Mouse (Mus musculus) neural tube, embryonic 11.5 days (tissue): ENCODE data around the gene Apoa1. TPM values are rescaled to one million over a fixed set of nuclear protein-coding genes. Genes with fewer than 3 reads are reported as not detected.

Experiments used
- ATAC-seq: fragments of 200-750 bp; cut with Nextera tagmentation; 2 replicates; pipeline ENCODE4 v1.8.0; 2017; ENCODE audit warnings: moderate number of reproducible peaks, mild to moderate bottlenecking, moderate TSS enrichment, moderate library complexity; ENCODE audit not compliant: insufficient read depth, low FRiP score, low TSS enrichment
- DNase-seq: peaks from one replicate; pipeline ENCODE4 v3.0.0-alpha.2; 2015; ENCODE audit warnings: low spot score
- H3K27ac ChIP-seq: fragments of 300-500 bp; sonication (generic); 2 replicates; pipeline ENCODE4 v1.5.1; 2014; ENCODE audit warnings: low read depth, mild to moderate bottlenecking, low read length
- H3K27me3 ChIP-seq: fragments of 300-500 bp; sonication (generic); 2 replicates; pipeline ENCODE4 v1.6.1; 2014; ENCODE audit warnings: mild to moderate bottlenecking, low read length, mixed read lengths; ENCODE audit not compliant: control insufficient read depth, insufficient read depth
- H3K36me3 ChIP-seq: fragments of 300-500 bp; sonication (generic); 2 replicates; pipeline ENCODE4 v1.6.1; 2014; ENCODE audit warnings: mild to moderate bottlenecking, low read length, moderate library complexity, mixed read lengths; ENCODE audit not compliant: control insufficient read depth, insufficient read depth
- H3K4me1 ChIP-seq: fragments of 300-500 bp; sonication (generic); 2 replicates; pipeline ENCODE4 v1.6.1; 2014; ENCODE audit warnings: low read length, mixed read lengths; ENCODE audit not compliant: control insufficient read depth, insufficient read depth
- H3K4me2 ChIP-seq: fragments of 300-500 bp; sonication (generic); 2 replicates; pipeline ENCODE4 v1.6.1; 2014; ENCODE audit warnings: low read depth, mild to moderate bottlenecking, moderate library complexity
- H3K4me3 ChIP-seq: fragments of 300-500 bp; sonication (generic); 2 replicates; pipeline ENCODE4 v1.5.1; 2014; ENCODE audit warnings: low read depth, low read length
- H3K9ac ChIP-seq: fragments of 300-500 bp; sonication (generic); 2 replicates; pipeline ENCODE4 v1.6.1; 2014; ENCODE audit warnings: mild to moderate bottlenecking, low read length
- H3K9me3 ChIP-seq: fragments of 300-500 bp; sonication (generic); 2 replicates; pipeline ENCODE4 v1.6.1; 2016; ENCODE audit warnings: low read length; ENCODE audit not compliant: control insufficient read depth
- WGBS: fragments of 180-500 bp; shearing (Covaris S2); extraction: QIAGEN DNeasy Blood & Tissue Kit; methylation state at CpG from one replicate; pipeline ENCODE4 v1.1.7; 2014; 5-methylcytosine and 5-hydroxymethylcytosine counted together
- polyA plus RNA-seq: library from polyadenylated mRNA; unstranded; fragments of >200 nt; fragmentation: Nextera tagmentation; extraction: Ambion mirVana; gene quantifications from 2 replicates; pipeline ENCODE4 v1.2.1, GENCODE M21; 2014

The Apoa1 gene
- polyA plus RNA-seq, 1 experiment from 2014 or later = 1.4 TPM

DNA sequence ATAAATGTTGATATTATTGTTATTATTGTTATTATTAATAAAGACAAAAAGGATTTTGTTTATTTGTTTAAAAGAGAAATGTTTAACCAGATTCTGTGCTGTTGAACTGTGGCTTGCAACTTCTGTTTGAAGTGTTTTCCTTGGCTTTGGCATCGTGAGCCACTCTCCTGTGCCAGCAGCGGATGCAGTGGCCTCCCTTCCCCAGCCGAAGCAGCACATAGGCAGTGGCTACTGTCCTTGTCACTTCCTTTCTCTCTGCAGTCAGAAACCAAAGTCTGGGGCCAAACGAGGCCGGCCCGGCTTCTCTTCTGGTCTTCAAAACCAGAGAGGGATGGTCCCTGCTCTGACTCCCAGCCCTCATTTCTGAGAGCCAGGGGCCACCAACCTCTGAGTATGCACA, 5.3 kb upstream of the Apoa1 start:
- DNase-seq (no peak), ATAC-seq (no peak)
- Histone ChIP-seq H3K4me2 (no peak overlapping the region), H3K4me3 (no peak overlapping the region), H3K27ac (no peak overlapping the region), H3K36me3 (peaks cover 12% of the 10 kb centered on the region), H3K9ac (no peak overlapping the region), H3K4me1 (no peaks in the 10 kb centered on the region), H3K27me3 (no peaks in the 10 kb centered on the region), H3K9me3 (no peaks in the 10 kb centered on the region)
- WGBS = 89% methylated on average over 6 of the region's 6 CpGs

DNA sequence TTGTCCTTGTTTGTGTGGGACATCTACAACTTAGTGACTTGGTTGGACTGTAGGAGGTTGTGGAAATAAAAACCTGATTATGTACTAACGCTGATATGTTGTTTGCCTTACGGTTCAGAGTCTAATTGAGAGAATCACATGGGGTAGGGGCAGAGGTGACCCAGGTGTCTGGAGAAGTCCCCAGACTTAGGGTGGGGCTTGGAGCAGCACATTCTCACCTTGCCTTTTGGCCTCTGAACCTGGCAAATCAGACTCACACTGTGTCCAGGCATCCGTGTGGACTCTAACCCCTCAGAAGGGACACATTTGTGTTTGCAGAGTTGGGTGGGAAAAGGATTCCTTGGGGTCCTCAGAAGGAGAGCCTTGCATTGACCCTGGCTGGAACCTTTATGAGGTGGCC, 4.3 kb upstream of the Apoa1 start:
- Histone ChIP-seq H3K27ac (no peak overlapping the region), H3K9ac (no peak overlapping the region), H3K4me1 (no peaks in the 10 kb centered on the region), H3K4me3 (no peak overlapping the region), H3K27me3 (peaks cover under 1% of the 10 kb centered on the region; the same call in 1 of the 2 replicates), H3K9me3 (no peaks in the 10 kb centered on the region), H3K4me2 (no peak overlapping the region), H3K36me3 (peaks cover 12% of the 10 kb centered on the region)
- DNase-seq = no peak
- no peak for ATAC-seq
- whole genome bisulfite sequencing = 84% methylated on average over 3 of the region's 3 CpGs

DNA sequence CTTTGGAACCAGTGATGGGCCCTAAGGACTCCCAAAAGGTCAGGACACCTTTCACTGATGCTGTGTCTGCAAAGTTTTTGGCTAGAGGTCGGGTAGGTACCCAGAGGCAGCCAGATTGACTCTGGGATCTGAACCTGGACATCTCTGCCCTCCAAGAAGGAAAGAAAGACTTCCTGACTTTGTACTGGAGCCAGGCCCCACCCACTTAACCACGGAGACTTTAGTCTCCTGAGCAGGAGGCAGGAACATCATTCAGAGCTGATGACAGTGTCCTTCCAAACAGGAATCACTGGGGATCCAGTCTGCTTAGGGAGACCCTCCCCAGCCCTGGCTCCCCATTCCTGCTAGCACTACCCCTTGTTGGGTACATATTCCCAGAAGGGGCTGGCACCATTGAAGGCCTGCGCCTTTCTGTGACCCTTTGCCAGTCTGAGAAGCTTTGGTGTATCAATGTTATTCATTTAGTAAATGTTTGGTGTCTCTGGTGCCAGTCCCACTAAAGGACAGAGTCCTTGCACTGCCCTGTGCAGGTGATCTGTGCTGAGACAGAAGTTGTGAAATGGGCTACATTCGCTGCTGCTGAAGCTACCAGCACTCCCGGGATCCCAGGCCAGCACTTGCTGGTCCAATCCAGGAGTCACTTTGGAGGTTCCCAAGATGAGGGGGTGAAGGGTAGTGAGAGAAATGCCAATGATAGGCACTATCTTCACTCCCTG, 3.3 kb upstream of the Apoa1 start:
- WGBS = 65% methylated on average over 5 of the region's 5 CpGs
- Histone ChIP-seq H3K4me1 (no peaks in the 10 kb centered on the region), H3K36me3 (peaks cover 11% of the 10 kb centered on the region), H3K4me2 (no peak overlapping the region), H3K27ac (no peak overlapping the region), H3K9me3 (no peaks in the 10 kb centered on the region), H3K9ac (no peak overlapping the region), H3K27me3 (peaks cover 2% of the 10 kb centered on the region; the same call in 1 of the 2 replicates), H3K4me3 (no peak overlapping the region)
- DNase-seq = no peak
- no peak for ATAC-seq

DNA sequence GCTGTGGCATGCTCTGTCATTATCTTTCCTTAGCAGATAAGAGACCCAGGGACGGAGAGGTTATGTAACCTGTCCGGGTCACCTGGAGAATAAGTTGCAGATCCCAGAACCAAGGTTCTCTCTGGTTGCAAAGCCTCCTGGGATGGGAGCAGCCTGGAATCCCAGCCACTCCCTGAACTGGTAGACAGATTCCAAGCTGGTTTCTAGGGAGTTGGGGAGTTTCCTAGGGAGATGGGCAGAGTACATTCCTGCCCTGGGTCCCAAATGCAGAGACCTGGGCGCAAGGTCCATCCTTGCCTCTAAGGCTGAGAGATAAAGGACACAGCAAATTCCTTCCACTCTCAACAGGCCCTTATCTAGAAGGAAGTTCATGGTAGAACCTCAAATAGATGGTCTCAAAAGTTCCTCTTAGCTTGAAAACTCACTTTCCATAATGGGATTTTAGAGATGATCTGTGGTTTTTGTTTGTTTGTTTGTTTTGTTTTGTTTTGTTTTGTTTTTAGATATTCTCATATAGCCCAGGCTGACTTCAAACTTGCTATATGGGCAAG, 1.2 kb upstream of the Apoa1 start:
- no peak overlapping the region for H3K9ac ChIP-seq
- 0 out of 2 replicates have a peak, but pooled peaks cover 2% of the 10 kb centered on the region for H3K36me3 ChIP-seq
- no peak overlapping the region for H3K27ac ChIP-seq
- H3K27me3 ChIP-seq = peaks cover 2% of the 10 kb centered on the region; the same call in 1 of the 2 replicates
- no peaks in the 10 kb centered on the region for H3K9me3 ChIP-seq
- ATAC-seq (no peak), DNase-seq (no peak)
- WGBS = 85% methylated on average over 3 of the region's 3 CpGs
- no peak overlapping the region for H3K4me2 ChIP-seq
- H3K4me3 ChIP-seq = no peak overlapping the region
- H3K4me1 ChIP-seq = no peaks in the 10 kb centered on the region

DNA sequence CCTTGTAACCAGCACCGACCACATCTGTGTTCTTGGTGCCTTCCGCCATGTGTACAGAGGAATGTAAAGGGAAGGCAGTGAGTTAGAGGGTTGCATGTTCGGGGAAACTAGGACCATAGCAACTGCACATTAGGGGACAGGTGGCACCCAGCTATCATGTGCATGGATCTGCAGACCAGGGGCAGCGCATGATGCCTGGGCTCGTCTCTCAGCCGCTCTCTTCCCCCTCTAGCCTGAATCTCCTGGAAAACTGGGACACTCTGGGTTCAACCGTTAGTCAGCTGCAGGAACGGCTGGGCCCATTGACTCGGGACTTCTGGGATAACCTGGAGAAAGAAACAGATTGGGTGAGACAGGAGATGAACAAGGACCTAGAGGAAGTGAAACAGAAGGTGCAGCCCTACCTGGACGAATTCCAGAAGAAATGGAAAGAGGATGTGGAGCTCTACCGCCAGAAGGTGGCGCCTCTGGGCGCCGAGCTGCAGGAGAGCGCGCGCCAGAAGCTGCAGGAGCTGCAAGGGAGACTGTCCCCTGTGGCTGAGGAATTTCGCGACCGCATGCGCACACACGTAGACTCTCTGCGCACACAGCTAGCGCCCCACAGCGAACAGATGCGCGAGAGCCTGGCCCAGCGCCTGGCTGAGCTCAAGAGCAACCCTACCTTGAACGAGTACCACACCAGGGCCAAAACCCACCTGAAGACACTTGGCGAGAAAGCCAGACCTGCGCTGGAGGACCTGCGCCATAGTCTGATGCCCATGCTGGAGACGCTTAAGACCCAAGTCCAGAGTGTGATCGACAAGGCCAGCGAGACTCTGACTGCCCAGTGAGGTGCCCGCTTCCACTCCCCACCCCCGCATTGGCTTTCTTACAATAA, 1.4 kb downstream of the Apoa1 start:
- peaks cover 2% of the 10 kb centered on the region; the same call in 1 of the 2 replicates for H3K27me3 ChIP-seq
- ATAC-seq = peak; percentile 85
- 16% methylated on average over 37 of the region's 37 CpGs for WGBS
- no peak overlapping the region for H3K27ac ChIP-seq
- peak overlapping the region; percentile 38 for H3K4me3 ChIP-seq
- peak overlapping the region; percentile 69 for H3K4me2 ChIP-seq
- H3K4me1 ChIP-seq = no peaks in the 10 kb centered on the region
- no peaks in the 10 kb centered on the region for H3K9me3 ChIP-seq
- DNase-seq = peak; percentile 89
- peak overlapping the region; percentile 56 for H3K9ac ChIP-seq
- H3K36me3 ChIP-seq = no peaks in the 10 kb centered on the region

DNA sequence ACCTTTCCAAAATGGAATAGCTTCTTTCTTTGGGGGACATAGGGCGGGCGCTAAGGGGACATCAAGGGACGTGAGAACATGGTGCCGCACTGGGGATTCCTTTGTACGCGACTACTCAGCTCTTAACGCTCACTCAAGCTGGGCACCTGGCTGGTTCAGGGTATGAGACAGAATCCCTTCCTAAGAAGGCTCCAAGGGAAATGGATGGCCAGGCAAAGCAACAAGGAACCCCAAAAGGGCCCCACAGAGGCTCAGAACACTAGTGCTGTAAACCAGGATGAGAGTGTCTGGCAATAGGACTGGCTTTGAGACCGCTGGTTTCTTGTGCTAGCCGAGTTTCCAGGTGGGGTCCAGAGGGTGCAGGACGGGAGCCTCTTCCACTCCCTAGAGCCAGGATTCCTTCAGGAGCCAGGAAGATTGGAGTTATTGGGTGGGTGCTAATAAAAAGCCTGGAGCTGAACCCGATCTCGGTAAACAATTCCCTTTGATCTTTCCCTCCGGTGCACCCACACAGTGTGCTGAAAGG, 2.1 kb downstream of the Apoa1 start:
- peak overlapping the region; percentile 69 for H3K4me2 ChIP-seq
- H3K27me3 ChIP-seq = peaks cover 2% of the 10 kb centered on the region; the same call in 1 of the 2 replicates
- peak overlapping the region; percentile 38 for H3K4me3 ChIP-seq
- no peaks in the 10 kb centered on the region for H3K4me1 ChIP-seq
- H3K9ac ChIP-seq = peak overlapping the region; percentile 56
- H3K9me3 ChIP-seq = no peaks in the 10 kb centered on the region
- no peaks in the 10 kb centered on the region for H3K36me3 ChIP-seq
- no peak overlapping the region for H3K27ac ChIP-seq
- 15% methylated on average over 13 of the region's 13 CpGs for WGBS
- ATAC-seq (no peak), DNase-seq (peak; percentile 16)

- 89% methylated on average over 6 of the region's 6 CpGs for WGBS
- H3K4me2 ChIP-seq = no peak overlapping the region
- H3K9me3 ChIP-seq = no peaks in the 10 kb centered on the region
- no peaks in the 10 kb centered on the region for H3K36me3 ChIP-seq
- no peak for ATAC-seq
- H3K4me3 ChIP-seq = no peak overlapping the region
- H3K9ac ChIP-seq = no peak overlapping the region
- H3K27ac ChIP-seq = no peak overlapping the region
- no peaks in the 10 kb centered on the region for H3K27me3 ChIP-seq
- no peak for DNase-seq
- H3K4me1 ChIP-seq = no peaks in the 10 kb centered on the region
Observed at GRCm38 (mm10) chr9:46235196-46235595, 6.8 kb downstream of the Apoa1 start.

DNA sequence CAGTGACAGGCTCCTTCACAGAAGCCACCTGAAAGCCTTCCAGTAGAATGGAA, 7.0 kb downstream of the Apoa1 start, which contains the start of gene Apoc3:
Gene Apoc3, minus strand, starts transcription at position 41 of the 53 bp plus-strand sequence.
- Histone ChIP-seq H3K27ac (no peak within 1 kb of the TSS), H3K4me1 (no peaks in the 10 kb centered on the region), H3K36me3 (no peaks in the 10 kb centered on the region), H3K9ac (no peak within 1 kb of the TSS), H3K4me3 (no peak within 1 kb of the TSS), H3K4me2 (no peak within 1 kb of the TSS), H3K9me3 (no peaks in the 10 kb centered on the region), H3K27me3 (no peaks in the 10 kb centered on the region)
- no peak for ATAC-seq
- DNase-seq = no peak
